Mouse (Mus musculus) right cerebral cortex, postnatal 36 days (tissue): ENCODE measurements around the gene Zfp276.
A peak's percentile ranks its signal among the peaks of the same experiment; 100 is the strongest.
"Not testable (repeated sequence)": the region's sequence is repeated elsewhere in the genome, so short reads cannot be mapped to it uniquely, and the experiment has no call there.

Source experiments
- DNase-seq, 2 experiments: peaks; one replicate each; pipeline ENCODE4 v3.0.0; 2022; ENCODE audit warnings: low spot score in 2 of 2, mixed read lengths in 1 of 2

Gene Zfp276

GRCm38 (mm10) chr8:123254099-123254885 lies at the start of gene Zfp276, which contains the start of gene Vps9d1:
Gene Zfp276, plus strand, starts transcription at chr8:123254195.
Gene Vps9d1, minus strand, starts transcription at chr8:123254348.
- peak; percentile 51 to 68 for DNase-seq

GRCm38 (mm10) chr8:123211876-123212275 lies 42.1 kb upstream of the Zfp276 start:
- no peak for DNase-seq

- DNase-seq, result peak; percentile 83 to 85
These were observed 41.5 kb upstream of the Zfp276 start, which contains the start of the genes Chmp1a and Spata33 for GRCm38 (mm10) chr8:123212321-123213117. Gene Chmp1a, minus strand, starts transcription at chr8:123212763. Gene Spata33, plus strand, starts transcription at chr8:123212832.

GRCm38 (mm10) chr8:123213118-123213772 lies 40.8 kb upstream of the Zfp276 start:
- DNase-seq, result no peak

GRCm38 (mm10) chr8:123215430-123215829 lies 38.6 kb upstream of the Zfp276 start:
- DNase-seq, result no peak

GRCm38 (mm10) chr8:123220917-123221316 lies 33.1 kb upstream of the Zfp276 start:
- no peak for DNase-seq

- DNase-seq, result peak; percentile 91
These were observed 29.4 kb upstream of the Zfp276 start, which contains the start of gene Cdk10 for GRCm38 (mm10) chr8:123224278-123225266. Gene Cdk10, plus strand, starts transcription at chr8:123224842.

- peak in 1 of 2 experiments; percentile 62 for DNase-seq
These were observed 25.6 kb upstream of the Zfp276 start for GRCm38 (mm10) chr8:123228416-123228815.

- DNase-seq, result not testable (repeated sequence)
These were observed 23.7 kb upstream of the Zfp276 start for GRCm38 (mm10) chr8:123230326-123230725.

- no peak for DNase-seq
These were observed 22.3 kb upstream of the Zfp276 start for GRCm38 (mm10) chr8:123231742-123232141.

GRCm38 (mm10) chr8:123232553-123232952 lies 21.4 kb upstream of the Zfp276 start:
- no peak for DNase-seq

- no peak for DNase-seq
These were observed 20.7 kb upstream of the Zfp276 start for GRCm38 (mm10) chr8:123233300-123233699.

GRCm38 (mm10) chr8:123233760-123234159 lies 20.2 kb upstream of the Zfp276 start:
- no peak for DNase-seq

GRCm38 (mm10) chr8:123234918-123235519 lies 19.0 kb upstream of the Zfp276 start:
- peak; percentile 82 to 91 for DNase-seq

GRCm38 (mm10) chr8:123235520-123236497 lies 18.2 kb upstream of the Zfp276 start, which contains the start of gene Spata2l:
Gene Spata2l, minus strand, starts transcription at chr8:123236233.
- peak; percentile 82 to 87 for DNase-seq

GRCm38 (mm10) chr8:123239398-123239797 lies 14.6 kb upstream of the Zfp276 start:
- DNase-seq, result no peak

GRCm38 (mm10) chr8:123242107-123242923 lies 11.7 kb upstream of the Zfp276 start:
- DNase-seq, result no peak

GRCm38 (mm10) chr8:123243053-123243452 lies 10.9 kb upstream of the Zfp276 start:
- DNase-seq, result no peak
